Mouse (Mus musculus) liver, embryonic 14.5 days (tissue): ENCODE measurements around the gene Olfml2b. TPM values are rescaled to one million over a fixed set of nuclear protein-coding genes. Genes with fewer than 3 reads are reported as not detected.

ENCODE experiments used
- ATAC-seq: fragments of 200-750 bp; cut with Nextera tagmentation; 2 replicates; pipeline ENCODE4 v1.8.0; 2017; ENCODE audit warnings: moderate number of reproducible peaks, mild to moderate bottlenecking, moderate library complexity; ENCODE audit not compliant: insufficient read depth
- DNase-seq, 3 experiments: peaks; one replicate each; pipeline ENCODE4 v3.0.0-alpha.2; 2012 to 2013; ENCODE audit warnings: low read depth in 3 of 3, low spot score in 3 of 3
- H3K27ac ChIP-seq: fragments of 300-500 bp; sonication (generic); 2 replicates; pipeline ENCODE4 v1.5.1; 2014; ENCODE audit warnings: moderate library complexity, mild to moderate bottlenecking, control low read depth, inconsistent platforms
- H3K27me3 ChIP-seq: fragments of 300-500 bp; sonication (generic); 2 replicates; pipeline ENCODE4 v1.6.1; 2014; ENCODE audit warnings: mild to moderate bottlenecking, low read length, moderate library complexity; ENCODE audit not compliant: control insufficient read depth, insufficient read depth
- H3K36me3 ChIP-seq: fragments of 300-500 bp; sonication (generic); replicated peaks from 2 replicates; pipeline ENCODE4 v1.6.1; 2014; ENCODE audit warnings: low read depth; ENCODE audit not compliant: control insufficient read depth, insufficient read depth
- H3K4me1 ChIP-seq, 2 experiments: fragments of 200-500 bp in 1 of 2; fragments of 300-500 bp in 1 of 2; sonication (generic) in 1 of 2; replicated peaks; 2 replicates each; pipeline ENCODE4 v1.6.1; 2012 to 2014; ENCODE audit warnings: antibody characterized with exemption in 1 of 2, inconsistent platforms in 1 of 2, low read length in 1 of 2; ENCODE audit not compliant: control insufficient read depth in 2 of 2, insufficient read depth in 2 of 2
- H3K4me2 ChIP-seq: fragments of 300-500 bp; sonication (generic); 2 replicates; pipeline ENCODE4 v1.6.1; 2014; ENCODE audit warnings: low read depth, mild to moderate bottlenecking, control low read depth, moderate library complexity
- H3K4me3 ChIP-seq, 2 experiments: fragments of 200-500 bp in 1 of 2; fragments of 300-500 bp in 1 of 2; sonication (generic) in 1 of 2; 2 replicates each; pipeline ENCODE4 v1.5.1; 2012 to 2014; ENCODE audit warnings: low read depth in 2 of 2, low read length in 2 of 2, mild to moderate bottlenecking in 2 of 2, control low read depth in 1 of 2, inconsistent platforms in 1 of 2, moderate library complexity in 1 of 2; ENCODE audit not compliant: insufficient read depth in 1 of 2
- H3K9ac ChIP-seq: fragments of 300-500 bp; sonication (generic); replicated peaks from 2 replicates; pipeline ENCODE4 v1.6.1; 2014; ENCODE audit warnings: mild to moderate bottlenecking, control low read depth, moderate library complexity
- H3K9me3 ChIP-seq: fragments of 300-500 bp; sonication (generic); 2 replicates; pipeline ENCODE4 v1.6.1; 2016; ENCODE audit warnings: low read length, mixed read lengths; ENCODE audit not compliant: control insufficient read depth
- CTCF ChIP-seq: IDR thresholded peaks from 2 replicates; pipeline ENCODE4 v1.5.1; 2016; ENCODE audit warnings: antibody characterized with exemption, low read depth, control low read depth
- EP300 ChIP-seq: IDR thresholded peaks from 2 replicates; pipeline ENCODE4 v1.6.1; 2016; ENCODE audit warnings: antibody characterized with exemption, low read depth
- WGBS: fragments of 180-500 bp; shearing (Covaris S2); extraction: QIAGEN DNeasy Blood & Tissue Kit; methylation state at CpG from one replicate; pipeline ENCODE4 v1.1.7; 2014; ENCODE audit not compliant: insufficient replicate concordance; 5-methylcytosine and 5-hydroxymethylcytosine counted together
- polyA plus RNA-seq, 2 experiments: library from polyadenylated mRNA; depleted of rRNA in 1 of 2; stranded (reverse) in 1 of 2; unstranded in 1 of 2; fragments of >200 nt; fragmentation: Nextera tagmentation in 1 of 2; extraction: Ambion mirVana in 1 of 2; gene quantifications; 2 replicates each; pipeline versions ENCODE4 v1.2.1 to v1.2.3; 2012 to 2014

Gene Olfml2b
- polyA plus RNA-seq, 2 experiments = 0.73 to 1.1 TPM

DNA sequence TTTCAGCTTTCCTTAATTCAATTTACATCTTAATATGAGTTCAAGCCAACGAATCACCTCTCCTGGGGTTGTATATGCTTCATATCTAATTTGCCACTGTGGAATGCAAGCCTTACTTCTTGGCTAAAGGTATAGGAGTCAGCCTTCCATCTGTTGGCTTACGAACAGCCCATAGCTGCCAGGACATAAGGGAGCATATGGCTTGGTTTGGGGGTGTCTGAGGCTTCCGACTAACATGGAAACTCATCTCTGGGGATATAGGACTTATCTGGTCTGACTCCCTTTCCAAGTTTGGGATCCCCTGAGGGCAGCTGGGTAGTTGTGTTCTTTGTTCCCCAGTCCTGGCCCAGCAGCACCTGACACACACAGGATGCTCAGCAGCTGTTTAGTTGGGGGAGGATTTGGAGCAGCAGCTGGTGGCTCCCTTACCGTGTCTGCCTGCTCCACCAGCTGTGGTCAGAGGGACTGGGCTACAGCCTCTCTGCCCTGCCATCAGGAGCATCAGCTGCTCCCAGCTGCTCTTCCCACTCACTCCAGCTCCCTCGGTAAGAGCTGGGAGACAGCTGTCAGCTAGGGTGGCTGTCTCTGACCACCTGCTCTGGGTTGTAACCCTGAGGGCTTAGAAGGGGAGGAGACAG lies 11.1 kb downstream of the Olfml2b start:
- ATAC-seq = no peak

DNA sequence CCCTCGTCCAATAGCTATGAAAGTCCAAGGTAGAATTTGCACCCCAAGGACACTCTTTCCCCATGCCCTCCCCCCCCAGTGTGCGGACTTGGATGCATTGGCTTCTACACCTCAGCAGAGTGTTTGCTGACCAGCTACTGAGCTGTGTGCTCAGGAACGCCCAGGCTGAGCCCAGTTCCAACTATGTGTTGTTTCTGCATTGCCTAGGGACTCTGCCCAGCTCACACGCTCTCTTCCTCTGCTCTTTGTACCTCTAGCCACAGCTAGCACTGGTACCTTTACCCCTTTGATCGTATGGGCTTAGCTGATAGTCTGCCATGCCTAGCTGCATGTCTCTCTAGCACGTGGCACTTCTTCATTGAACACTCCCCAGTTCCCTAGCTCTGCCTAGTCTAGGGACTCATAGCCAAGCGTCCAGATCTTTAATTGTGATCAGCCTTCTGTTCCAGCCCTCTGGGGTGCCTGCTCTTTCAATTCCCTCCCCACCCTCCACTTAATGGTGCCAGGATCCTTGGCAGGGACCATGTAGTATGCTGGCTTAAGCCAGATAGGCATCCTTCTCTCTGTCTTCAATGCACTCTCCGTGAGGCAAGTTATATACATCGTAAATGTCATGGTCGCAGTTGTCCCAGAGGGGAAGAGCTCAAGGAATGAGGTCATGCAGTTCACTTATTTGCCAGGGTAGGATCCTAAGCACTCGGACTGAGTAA lies 12.3 kb downstream of the Olfml2b start:
- ATAC-seq (0 out of 2 replicates have a peak, but pooled peaks have one; percentile 13), DNase-seq (no peak)
- H3K27ac ChIP-seq = no peak overlapping the region
- 47% methylated on average over 11 of the region's 11 CpGs for WGBS
- H3K4me3 ChIP-seq = no peak overlapping the region
- no peak overlapping the region for H3K4me2 ChIP-seq
- no peak for TF ChIP-seq EP300
- H3K4me1 ChIP-seq = 0 out of 4 replicates have a peak, but pooled peaks cover 0 to 1% of the 10 kb centered on the region in 2 experiments
- no peaks in the 10 kb centered on the region for H3K36me3 ChIP-seq
- H3K9me3 ChIP-seq = no peaks in the 10 kb centered on the region
- no peak overlapping the region for H3K9ac ChIP-seq
- H3K27me3 ChIP-seq = no peaks in the 10 kb centered on the region

More for the DNA sequence above, 11.1 kb downstream of the Olfml2b start:
- H3K4me3 ChIP-seq = no peak overlapping the region
- TF ChIP-seq EP300 (no peak), CTCF (no peak)
- WGBS = 63% methylated on average over 5 of the region's 5 CpGs
- H3K27me3 ChIP-seq = no peaks in the 10 kb centered on the region
- H3K9ac ChIP-seq = no peak overlapping the region
- 0 out of 4 replicates have a peak, but pooled peaks cover 0 to 3% of the 10 kb centered on the region in 2 experiments for H3K4me1 ChIP-seq
- DNase-seq = no peak
- no peak overlapping the region for H3K4me2 ChIP-seq
- H3K9me3 ChIP-seq = no peaks in the 10 kb centered on the region
- no peak overlapping the region for H3K27ac ChIP-seq
- no peaks in the 10 kb centered on the region for H3K36me3 ChIP-seq

DNA sequence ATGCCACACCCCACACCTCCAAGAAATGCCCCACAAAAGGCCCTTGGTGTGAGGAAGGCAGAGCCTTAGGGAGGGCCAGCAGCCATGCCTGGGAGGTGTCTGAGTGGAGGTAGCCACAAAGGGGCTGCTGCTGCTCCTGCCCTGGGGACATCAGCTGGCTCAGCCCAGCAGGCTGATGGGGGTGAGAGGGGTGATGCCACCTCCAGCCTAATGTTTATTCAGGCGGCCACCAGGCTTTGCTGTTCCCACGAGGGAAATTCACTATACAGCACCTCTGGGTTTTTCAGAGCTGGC lies 12.8 kb downstream of the Olfml2b start:
- 31% methylated on average over 2 of the region's 2 CpGs for WGBS
- no peak for TF ChIP-seq EP300
- TF ChIP-seq CTCF = no peak

DNA sequence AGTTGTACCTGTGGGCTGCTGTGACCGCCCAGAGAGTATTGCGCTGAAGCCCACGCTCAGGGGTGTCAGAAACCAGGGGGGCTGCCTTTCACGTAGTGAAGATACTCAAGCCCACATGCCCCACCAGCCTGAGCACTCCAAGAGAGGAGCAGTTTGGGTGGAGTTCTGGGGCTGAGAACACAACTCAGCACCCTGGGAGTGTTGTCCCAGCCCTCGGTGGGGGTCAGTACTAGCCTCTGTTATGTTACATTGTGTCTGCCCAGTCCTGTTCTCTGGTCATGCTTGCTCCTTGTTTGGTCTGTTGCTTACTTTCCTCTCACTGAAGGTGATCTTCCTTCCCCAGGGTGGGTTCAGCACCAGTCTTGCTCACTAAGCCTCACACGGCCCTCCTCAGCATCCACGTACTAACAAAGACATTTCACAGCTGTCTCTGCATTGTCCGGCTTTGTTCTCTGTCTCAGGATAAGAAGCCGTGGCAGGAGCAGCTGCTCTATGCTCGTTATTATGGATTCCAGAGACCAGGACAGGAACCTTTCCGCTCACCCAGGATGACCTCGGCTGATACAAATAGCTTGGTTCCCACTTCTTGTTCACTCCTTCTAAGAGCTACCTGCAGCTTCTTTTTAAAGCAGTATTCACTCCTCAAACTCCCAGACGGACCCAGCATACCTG lies 13.4 kb downstream of the Olfml2b start:
- no peak for ATAC-seq
- Histone ChIP-seq H3K4me2 (no peak overlapping the region), H3K4me3 (no peak overlapping the region), H3K4me1 (0 out of 4 replicates have a peak, but pooled peaks cover 0 to 1% of the 10 kb centered on the region in 2 experiments), H3K27ac (no peak overlapping the region), H3K9me3 (no peaks in the 10 kb centered on the region), H3K27me3 (no peaks in the 10 kb centered on the region), H3K9ac (no peak overlapping the region), H3K36me3 (no peaks in the 10 kb centered on the region)
- 64% methylated on average over 13 of the region's 13 CpGs for WGBS
- TF ChIP-seq CTCF (no peak), EP300 (no peak)
- no peak for DNase-seq

More for the DNA sequence above, 12.8 kb downstream of the Olfml2b start:
- Histone ChIP-seq H3K4me3 (no peak overlapping the region), H3K27ac (no peak overlapping the region), H3K4me2 (no peak overlapping the region), H3K36me3 (no peaks in the 10 kb centered on the region), H3K9me3 (no peaks in the 10 kb centered on the region), H3K9ac (no peak overlapping the region), H3K27me3 (no peaks in the 10 kb centered on the region), H3K4me1 (0 out of 4 replicates have a peak, but pooled peaks cover 0 to 1% of the 10 kb centered on the region in 2 experiments)
- no peak for ATAC-seq
- no peak for DNase-seq

DNA sequence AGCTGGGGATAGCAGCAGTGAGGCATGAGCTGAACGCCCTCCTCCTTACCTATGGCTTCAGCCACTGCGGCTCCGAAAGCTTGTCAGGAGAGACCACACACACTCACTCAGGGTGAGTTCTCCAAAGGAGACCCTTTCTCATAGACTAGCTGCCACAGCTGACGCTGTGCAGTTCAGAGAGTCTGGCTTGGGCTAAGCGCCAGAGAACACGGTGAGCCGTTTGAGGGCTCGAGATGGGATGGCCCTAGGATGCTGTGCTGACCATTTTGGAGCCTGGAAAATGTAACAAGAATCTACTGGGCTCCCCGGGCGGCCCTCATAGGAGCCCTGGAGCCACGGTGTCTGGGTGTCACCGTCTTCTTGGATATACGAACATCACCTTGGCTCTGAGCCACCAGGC lies 14.9 kb downstream of the Olfml2b start:
- Histone ChIP-seq H3K4me1 (0 out of 4 replicates have a peak, but pooled peaks cover 0 to 1% of the 10 kb centered on the region in 2 experiments), H3K36me3 (no peaks in the 10 kb centered on the region), H3K4me2 (no peak overlapping the region), H3K9ac (no peak overlapping the region), H3K9me3 (no peaks in the 10 kb centered on the region), H3K27ac (no peak overlapping the region), H3K27me3 (no peaks in the 10 kb centered on the region), H3K4me3 (no peak overlapping the region)
- TF ChIP-seq EP300 (no peak), CTCF (no peak)
- no peak for ATAC-seq
- DNase-seq = no peak
- WGBS = 68% methylated on average over 13 of the region's 13 CpGs
